Comparison of ENCODE assay signal across 1 mouse cellular context in genomic region chr19:53939467-53939866, GRCm38 (mm10).
A peak's percentile ranks its signal among the peaks of the same experiment; 100 is the strongest.
TF ChIP-seq lines count a peak whose summit lies in the region.

No protein-coding gene starts in this region.

TF ChIP-seq in MEL, 35 proteins besides CTCF, POLR2A, EP300 and RAD21 (continued from another document):
- TF ChIP-seq GATA1 (IDR thresholded peaks at IDR 0.05; ENCODE audit: low read depth, low read length) (peak; percentile 65), SIN3A (IDR thresholded peaks at IDR 0.05; ENCODE audit: low read length) (peak; percentile 96), HCFC1 (IDR thresholded peaks at IDR 0.05; ENCODE audit: low read depth, low read length) (peak; percentile 70)
